Mouse (Mus musculus) kidney, embryonic 15.5 days (tissue): ENCODE data around the gene Exoc6. TPM values are rescaled to one million over a fixed set of nuclear protein-coding genes. Genes with fewer than 3 reads are reported as not detected.
A peak's percentile ranks its signal among the peaks of the same experiment; 100 is the strongest.

Experiments used
- ATAC-seq: fragments of 200-750 bp; cut with Nextera tagmentation; replicated peaks from 2 replicates; pipeline ENCODE4 v1.8.0; 2017; ENCODE audit warnings: moderate TSS enrichment; ENCODE audit not compliant: low FRiP score
- H3K27ac ChIP-seq: fragments of 300-500 bp; sonication (generic); 2 replicates; pipeline ENCODE4 v1.5.1; 2015; ENCODE audit warnings: mild to moderate bottlenecking, inconsistent platforms
- H3K27me3 ChIP-seq: fragments of 300-500 bp; sonication (generic); 2 replicates; pipeline ENCODE4 v1.6.1; 2015; ENCODE audit warnings: inconsistent platforms
- H3K36me3 ChIP-seq: fragments of 300-500 bp; sonication (generic); 2 replicates; pipeline ENCODE4 v1.6.1; 2015; ENCODE audit warnings: inconsistent platforms
- H3K4me1 ChIP-seq: fragments of 300-500 bp; sonication (generic); 2 replicates; pipeline ENCODE4 v1.6.1; 2015; ENCODE audit warnings: inconsistent platforms
- H3K4me2 ChIP-seq: fragments of 300-500 bp; sonication (generic); 2 replicates; pipeline ENCODE4 v1.6.1; 2015; ENCODE audit warnings: moderate library complexity, mild to moderate bottlenecking, inconsistent platforms
- H3K4me3 ChIP-seq: fragments of 300-500 bp; sonication (generic); replicated peaks from 2 replicates; pipeline ENCODE4 v1.5.1; 2015; ENCODE audit warnings: mild to moderate bottlenecking, inconsistent platforms
- H3K9ac ChIP-seq: fragments of 300-500 bp; sonication (generic); 2 replicates; pipeline ENCODE4 v1.6.1; 2015; ENCODE audit warnings: mild to moderate bottlenecking, inconsistent platforms
- H3K9me3 ChIP-seq: fragments of 300-500 bp; sonication (generic); replicated peaks from 2 replicates; pipeline ENCODE4 v1.6.1; 2016; ENCODE audit warnings: inconsistent platforms
- WGBS: fragments of 180-500 bp; shearing (Covaris S2); methylation state at CpG from one replicate; pipeline ENCODE4 v1.1.7; 2015; ENCODE audit warnings: mixed read lengths; 5-methylcytosine and 5-hydroxymethylcytosine counted together
- polyA plus RNA-seq: library from polyadenylated mRNA; unstranded; fragments of >200 nt; fragmentation: Nextera tagmentation; extraction: Ambion mirVana; gene quantifications from 2 replicates; pipeline ENCODE4 v1.2.1, GENCODE M21; 2015

Exoc6 gene
- polyA plus RNA-seq, 1 experiment from 2014 or later: 23.2 TPM

GRCm38 (mm10) chr19:37673393-37673792 lies 123.2 kb downstream of the Exoc6 start:
- Histone ChIP-seq H3K27ac (no peak overlapping the region), H3K36me3 (no peaks in the 10 kb centered on the region), H3K4me3 (no peak overlapping the region), H3K9ac (no peak overlapping the region), H3K27me3 (no peaks in the 10 kb centered on the region), H3K4me2 (no peak overlapping the region), H3K4me1 (no peaks in the 10 kb centered on the region), H3K9me3 (no peaks in the 10 kb centered on the region)
- ATAC-seq: no peak
- WGBS: 55% methylated on average over 12 of the region's 12 CpGs

GRCm38 (mm10) chr19:37685281-37685680 lies 135.1 kb downstream of the Exoc6 start, which contains the start of gene Cyp26c1:
Cyp26c1 (plus strand) TSS chr19:37685581.
- no peak within 1 kb of the TSS for H3K27ac ChIP-seq
- ATAC-seq: no peak
- 14% methylated on average over 6 of the region's 6 CpGs for WGBS
- H3K4me1 ChIP-seq: peaks cover 30% of the 10 kb centered on the region
- no peak within 1 kb of the TSS for H3K9ac ChIP-seq
- peak within 1 kb of the TSS; percentile 30 for H3K4me2 ChIP-seq
- H3K27me3 ChIP-seq: peaks cover 96% of the 10 kb centered on the region
- H3K36me3 ChIP-seq: 0 out of 2 replicates have a peak, but pooled peaks cover 3% of the 10 kb centered on the region
- H3K4me3 ChIP-seq: no peak within 1 kb of the TSS
- H3K9me3 ChIP-seq: no peaks in the 10 kb centered on the region

- H3K4me2 ChIP-seq: peak overlapping the region; percentile 30
- peaks cover 97% of the 10 kb centered on the region for H3K27me3 ChIP-seq
- H3K4me3 ChIP-seq: no peak overlapping the region
- H3K36me3 ChIP-seq: 0 out of 2 replicates have a peak, but pooled peaks cover 3% of the 10 kb centered on the region
- H3K9me3 ChIP-seq: no peaks in the 10 kb centered on the region
- no peak overlapping the region for H3K9ac ChIP-seq
- no peak overlapping the region for H3K27ac ChIP-seq
- H3K4me1 ChIP-seq: peaks cover 35% of the 10 kb centered on the region
- no peak for ATAC-seq
- 3% methylated on average over 23 of the region's 23 CpGs for WGBS
These were observed 136.1 kb downstream of the Exoc6 start for GRCm38 (mm10) chr19:37686347-37686746.

DNA sequence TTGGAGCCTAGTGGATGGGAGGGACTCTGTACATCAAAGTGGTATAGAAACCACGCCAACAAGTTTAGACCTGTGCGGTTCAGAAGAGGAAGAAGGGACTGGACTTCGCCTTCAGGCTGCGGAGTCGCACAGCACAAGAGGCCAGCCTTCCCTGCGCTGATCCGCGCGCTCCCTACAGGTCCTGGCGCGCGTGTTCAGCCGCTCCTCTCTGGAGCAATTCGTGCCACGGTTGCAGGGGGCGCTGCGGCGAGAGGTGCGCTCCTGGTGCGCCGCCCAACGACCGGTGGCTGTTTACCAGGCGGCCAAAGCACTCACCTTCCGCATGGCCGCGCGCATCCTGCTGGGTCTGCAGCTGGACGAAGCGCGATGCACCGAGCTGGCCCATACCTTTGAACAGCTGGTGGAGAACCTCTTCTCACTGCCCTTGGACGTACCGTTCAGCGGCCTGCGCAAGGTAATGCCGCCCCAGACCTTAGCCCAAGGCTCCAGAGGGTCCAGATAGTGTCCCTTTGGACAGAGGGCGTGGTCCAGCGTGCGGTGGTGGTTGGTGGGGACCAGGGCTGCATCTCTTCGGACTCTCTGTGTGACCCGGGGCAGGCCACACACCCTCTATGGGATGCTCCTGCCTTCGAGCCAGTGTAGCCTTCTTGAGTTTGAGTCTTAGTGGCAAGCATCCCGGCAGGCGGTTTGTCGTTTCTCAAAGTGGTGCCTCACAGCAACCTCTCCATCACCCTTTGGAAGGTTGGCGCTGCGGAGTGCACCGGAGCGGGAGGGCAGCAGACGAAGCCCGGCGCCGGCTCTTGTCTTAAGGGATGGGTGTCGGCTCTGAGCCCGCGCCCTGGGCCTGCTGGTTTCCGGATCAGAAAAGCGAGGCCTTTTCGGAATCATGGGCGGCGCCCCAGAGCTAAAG lies 137.0 kb downstream of the Exoc6 start:
- 5% methylated on average over 62 of the region's 62 CpGs for WGBS
- H3K9ac ChIP-seq: no peak overlapping the region
- 0 out of 2 replicates have a peak, but pooled peaks cover 3% of the 10 kb centered on the region for H3K36me3 ChIP-seq
- H3K9me3 ChIP-seq: no peaks in the 10 kb centered on the region; the same call in 1 of the 2 replicates
- peak overlapping the region; percentile 30 for H3K4me2 ChIP-seq
- peak overlapping the region; percentile 15 for H3K4me3 ChIP-seq
- peaks cover 39% of the 10 kb centered on the region for H3K4me1 ChIP-seq
- ATAC-seq: peak; percentile 53; the same call in 1 of the 2 replicates
- no peak overlapping the region for H3K27ac ChIP-seq
- H3K27me3 ChIP-seq: peaks cover 99% of the 10 kb centered on the region

GRCm38 (mm10) chr19:37689478-37689877 lies 139.3 kb downstream of the Exoc6 start:
- Histone ChIP-seq H3K9me3 (no peaks in the 10 kb centered on the region; the same call in 1 of the 2 replicates), H3K27me3 (peaks cover 100% of the 10 kb centered on the region), H3K36me3 (no peaks in the 10 kb centered on the region), H3K9ac (no peak overlapping the region), H3K4me1 (peaks cover 46% of the 10 kb centered on the region), H3K4me3 (no peak overlapping the region), H3K27ac (no peak overlapping the region), H3K4me2 (no peak overlapping the region)
- WGBS: 35% methylated on average over 5 of the region's 5 CpGs
- no peak for ATAC-seq

DNA sequence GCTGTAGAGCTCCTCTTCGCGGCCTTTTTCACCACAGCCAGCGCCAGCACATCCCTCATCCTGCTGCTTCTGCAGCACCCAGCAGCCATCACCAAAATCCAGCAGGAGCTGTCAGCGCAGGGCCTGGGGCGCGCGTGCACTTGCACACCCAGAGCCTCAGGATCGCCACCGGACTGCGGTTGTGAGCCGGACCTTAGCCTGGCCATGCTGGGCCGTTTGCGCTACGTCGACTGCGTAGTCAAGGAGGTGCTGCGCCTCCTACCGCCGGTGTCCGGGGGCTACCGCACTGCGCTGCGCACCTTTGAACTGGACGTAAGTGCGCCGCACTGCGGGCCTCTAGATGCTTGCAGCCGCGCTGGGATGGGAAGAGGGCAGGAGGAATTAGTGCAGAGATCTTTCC lies 140.5 kb downstream of the Exoc6 start:
- WGBS: 4% methylated on average over 29 of the region's 29 CpGs
- Histone ChIP-seq H3K4me3 (peak overlapping the region; percentile 15; the same call in 1 of the 2 replicates), H3K27me3 (peaks cover 100% of the 10 kb centered on the region), H3K4me2 (peak overlapping the region; percentile 45), H3K4me1 (peaks cover 46% of the 10 kb centered on the region), H3K36me3 (no peaks in the 10 kb centered on the region), H3K27ac (no peak overlapping the region), H3K9ac (no peak overlapping the region), H3K9me3 (no peaks in the 10 kb centered on the region; the same call in 1 of the 2 replicates)
- no peak for ATAC-seq

DNA sequence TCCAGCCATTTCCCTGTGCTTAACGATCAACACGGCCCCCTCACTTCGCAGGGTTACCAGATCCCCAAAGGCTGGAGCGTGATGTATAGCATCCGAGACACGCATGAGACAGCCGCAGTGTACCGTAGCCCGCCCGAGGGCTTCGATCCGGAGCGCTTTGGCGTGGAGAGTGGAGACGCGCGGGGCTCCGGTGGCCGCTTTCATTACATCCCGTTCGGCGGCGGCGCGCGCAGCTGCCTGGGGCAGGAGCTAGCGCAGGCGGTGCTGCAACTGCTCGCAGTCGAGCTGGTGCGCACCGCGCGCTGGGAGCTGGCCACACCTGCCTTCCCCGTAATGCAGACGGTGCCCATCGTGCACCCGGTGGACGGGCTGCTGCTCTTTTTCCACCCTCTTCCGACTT lies 142.7 kb downstream of the Exoc6 start:
- H3K9me3 ChIP-seq: no peaks in the 10 kb centered on the region; the same call in 1 of the 2 replicates
- WGBS: under 1% methylated on average over 40 of the region's 40 CpGs
- ATAC-seq: peak; percentile 40
- H3K9ac ChIP-seq: no peak overlapping the region
- no peak overlapping the region for H3K27ac ChIP-seq
- H3K4me2 ChIP-seq: peak overlapping the region; percentile 62
- peaks cover 100% of the 10 kb centered on the region for H3K27me3 ChIP-seq
- peak overlapping the region; percentile 39 for H3K4me3 ChIP-seq
- H3K36me3 ChIP-seq: no peaks in the 10 kb centered on the region
- peaks cover 48% of the 10 kb centered on the region for H3K4me1 ChIP-seq

GRCm38 (mm10) chr19:37695146-37695545 lies 144.9 kb downstream of the Exoc6 start:
- Histone ChIP-seq H3K4me1 (peaks cover 62% of the 10 kb centered on the region), H3K27me3 (peaks cover 100% of the 10 kb centered on the region), H3K27ac (no peak overlapping the region), H3K9me3 (no peaks in the 10 kb centered on the region; the same call in 1 of the 2 replicates), H3K36me3 (no peaks in the 10 kb centered on the region), H3K4me2 (no peak overlapping the region), H3K4me3 (no peak overlapping the region), H3K9ac (no peak overlapping the region)
- 28% methylated on average over 13 of the region's 13 CpGs for WGBS
- no peak for ATAC-seq

- Histone ChIP-seq H3K4me1 (peaks cover 57% of the 10 kb centered on the region), H3K4me3 (peak overlapping the region; percentile 43), H3K9ac (no peak overlapping the region), H3K27ac (no peak overlapping the region), H3K4me2 (peak overlapping the region; percentile 78), H3K36me3 (no peaks in the 10 kb centered on the region), H3K9me3 (no peaks in the 10 kb centered on the region; the same call in 1 of the 2 replicates), H3K27me3 (peaks cover 100% of the 10 kb centered on the region)
- no peak for ATAC-seq
- 2% methylated on average over 42 of the region's 42 CpGs for WGBS
These were observed 145.8 kb downstream of the Exoc6 start for GRCm38 (mm10) chr19:37695762-37696602.

DNA sequence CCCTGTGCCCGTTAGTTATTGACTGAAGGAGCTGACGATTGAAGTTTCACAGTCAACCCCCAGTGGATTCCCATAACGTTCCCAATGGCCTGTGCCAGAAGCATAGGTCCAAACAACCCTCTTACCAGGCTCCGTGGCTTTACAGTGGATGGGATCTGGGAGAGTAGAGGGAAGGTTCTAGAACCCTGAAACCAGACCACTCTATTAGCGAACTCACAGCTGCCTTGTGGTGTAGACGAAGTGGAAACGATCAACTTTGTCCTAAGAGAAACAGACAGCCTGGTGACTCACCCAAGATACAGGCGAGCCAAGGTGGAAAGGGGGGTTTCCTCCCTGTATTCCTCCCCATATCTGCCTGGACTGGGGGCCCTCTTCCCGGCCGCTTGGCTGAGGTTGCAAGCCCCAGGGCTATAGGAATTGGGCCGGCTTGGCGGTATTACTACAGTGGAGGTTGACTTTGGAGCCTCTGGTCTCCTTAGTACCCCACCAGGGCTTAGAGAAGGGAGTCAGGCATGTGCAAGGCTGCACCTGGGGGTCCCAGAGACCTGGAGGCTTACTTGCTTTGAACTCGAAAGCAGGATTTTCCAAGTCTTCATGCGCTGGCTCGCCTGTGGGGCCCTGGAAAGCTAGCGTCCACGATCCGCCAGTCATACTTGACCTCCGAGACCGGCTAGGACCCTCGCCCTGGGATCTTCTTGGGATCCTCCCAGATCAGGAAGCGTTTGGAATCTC lies 146.6 kb downstream of the Exoc6 start:
- H3K27me3 ChIP-seq: peaks cover 99% of the 10 kb centered on the region
- no peak for ATAC-seq

GRCm38 (mm10) chr19:37697335-37697636 lies 147.1 kb downstream of the Exoc6 start:
- ATAC-seq: no peak
- Histone ChIP-seq H3K27me3 (peaks cover 99% of the 10 kb centered on the region), H3K36me3 (no peaks in the 10 kb centered on the region), H3K27ac (no peak overlapping the region), H3K4me1 (peaks cover 52% of the 10 kb centered on the region), H3K9ac (0 out of 2 replicates have a peak overlapping the region, but pooled peaks have one; percentile 14), H3K4me3 (peak overlapping the region; percentile 43), H3K4me2 (peak overlapping the region; percentile 78), H3K9me3 (no peaks in the 10 kb centered on the region)
- WGBS: 1% methylated on average over 18 of the region's 18 CpGs

More for the DNA sequence above, 146.6 kb downstream of the Exoc6 start:
- H3K4me1 ChIP-seq: peaks cover 57% of the 10 kb centered on the region
- peak overlapping the region; percentile 78 for H3K4me2 ChIP-seq
- WGBS: 3% methylated on average over 22 of the region's 22 CpGs
- H3K9ac ChIP-seq: no peak overlapping the region
- peak overlapping the region; percentile 43 for H3K4me3 ChIP-seq
- no peaks in the 10 kb centered on the region for H3K36me3 ChIP-seq
- H3K9me3 ChIP-seq: no peaks in the 10 kb centered on the region; the same call in 1 of the 2 replicates
- no peak overlapping the region for H3K27ac ChIP-seq
